Mouse (Mus musculus) lung, postnatal 36 days (tissue): ENCODE measurements around the gene Cog5.

Source experiments
- DNase-seq: peaks from one replicate; pipeline ENCODE4 v3.0.0; 2022; ENCODE audit warnings: mixed read lengths

Gene Cog5

DNA sequence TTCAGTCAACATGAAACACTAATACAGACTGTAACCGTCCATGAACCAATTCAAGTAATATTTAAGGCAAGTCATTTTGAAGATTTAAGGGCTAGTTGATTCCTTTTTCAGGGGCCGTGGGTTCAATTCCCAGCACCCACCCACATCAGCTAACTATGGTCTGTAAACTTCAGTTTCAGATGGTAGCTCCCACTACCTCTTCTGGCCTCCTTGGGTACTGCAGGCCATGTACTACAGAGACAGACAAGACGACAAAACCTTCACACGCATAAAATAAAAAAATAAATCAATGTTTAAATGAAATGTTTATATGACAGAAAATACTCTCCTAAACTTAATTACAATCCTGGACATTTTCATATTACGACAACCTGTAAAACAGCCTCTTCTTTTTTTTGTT, 292.8 kb downstream of the Cog5 start:
- DNase-seq: peak; percentile 59

DNA sequence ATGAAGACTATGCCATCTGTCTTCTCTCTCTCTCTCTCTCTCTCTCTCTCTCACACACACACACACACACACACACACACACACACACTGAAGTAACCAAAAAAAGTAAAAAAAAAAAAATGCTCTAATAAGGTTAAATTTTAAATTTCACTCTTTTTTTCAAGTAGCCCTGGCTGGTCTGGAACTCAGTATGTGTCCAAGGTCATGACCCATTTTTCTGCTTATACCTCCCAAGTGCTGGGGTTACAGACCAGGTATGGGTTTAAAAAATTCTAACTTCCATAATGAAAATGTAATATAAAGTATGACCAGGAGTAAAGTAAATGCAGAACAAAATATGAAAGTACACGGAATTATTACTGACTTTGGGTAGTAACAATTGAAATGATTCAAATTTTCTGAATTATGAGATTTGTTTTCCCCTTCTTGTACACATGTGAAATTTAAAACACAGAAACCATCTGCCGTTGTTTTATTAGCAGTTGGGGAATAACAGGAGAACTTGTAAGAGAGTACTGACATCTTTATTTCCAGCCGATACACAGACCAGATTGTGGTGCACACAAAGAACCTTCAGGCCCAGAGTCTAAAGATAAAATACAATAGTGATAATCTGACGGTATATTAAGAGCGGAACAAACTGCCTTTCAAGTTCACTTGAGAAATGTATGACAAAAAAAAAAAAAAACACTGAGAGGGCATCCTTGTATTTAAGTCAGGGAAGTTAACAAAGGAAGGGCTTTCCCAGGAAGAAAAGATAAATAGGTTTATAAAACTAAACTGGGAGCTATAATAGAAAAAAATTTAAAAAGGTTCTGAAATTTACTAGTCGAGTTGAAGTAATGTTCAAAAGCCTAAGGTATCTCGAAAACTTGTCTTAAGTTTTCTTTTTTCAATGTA, 293.7 kb downstream of the Cog5 start:
- no peak for DNase-seq

DNA sequence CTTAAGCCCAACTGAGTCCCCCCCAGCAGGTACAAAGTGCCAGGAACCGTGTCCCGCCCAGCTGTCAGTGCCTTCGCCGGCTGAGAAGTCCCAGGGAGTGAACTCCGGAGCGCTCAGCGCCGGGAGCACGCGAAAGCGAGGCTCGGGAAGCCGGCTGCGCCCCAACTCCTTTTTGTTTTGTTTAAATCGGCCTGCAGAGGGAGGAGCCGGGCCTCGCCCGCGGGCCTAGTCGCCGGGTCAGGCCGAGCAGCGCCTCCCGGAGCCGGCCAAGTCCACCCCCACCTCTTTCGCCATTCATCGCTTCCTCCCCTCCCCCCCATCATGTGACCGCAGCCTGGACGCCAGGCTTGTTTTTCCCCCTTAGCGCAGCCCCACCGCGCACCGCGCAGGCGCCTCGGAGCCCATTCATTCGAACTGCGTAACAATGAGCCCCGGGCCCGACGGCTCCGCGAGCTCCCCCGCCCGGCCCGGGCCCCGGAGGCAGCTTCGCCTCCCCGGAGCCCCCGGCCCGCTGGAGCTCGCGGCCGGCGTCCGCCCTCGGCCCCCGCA, 294.6 kb downstream of the Cog5 start:
- peak; percentile 97 for DNase-seq

DNA sequence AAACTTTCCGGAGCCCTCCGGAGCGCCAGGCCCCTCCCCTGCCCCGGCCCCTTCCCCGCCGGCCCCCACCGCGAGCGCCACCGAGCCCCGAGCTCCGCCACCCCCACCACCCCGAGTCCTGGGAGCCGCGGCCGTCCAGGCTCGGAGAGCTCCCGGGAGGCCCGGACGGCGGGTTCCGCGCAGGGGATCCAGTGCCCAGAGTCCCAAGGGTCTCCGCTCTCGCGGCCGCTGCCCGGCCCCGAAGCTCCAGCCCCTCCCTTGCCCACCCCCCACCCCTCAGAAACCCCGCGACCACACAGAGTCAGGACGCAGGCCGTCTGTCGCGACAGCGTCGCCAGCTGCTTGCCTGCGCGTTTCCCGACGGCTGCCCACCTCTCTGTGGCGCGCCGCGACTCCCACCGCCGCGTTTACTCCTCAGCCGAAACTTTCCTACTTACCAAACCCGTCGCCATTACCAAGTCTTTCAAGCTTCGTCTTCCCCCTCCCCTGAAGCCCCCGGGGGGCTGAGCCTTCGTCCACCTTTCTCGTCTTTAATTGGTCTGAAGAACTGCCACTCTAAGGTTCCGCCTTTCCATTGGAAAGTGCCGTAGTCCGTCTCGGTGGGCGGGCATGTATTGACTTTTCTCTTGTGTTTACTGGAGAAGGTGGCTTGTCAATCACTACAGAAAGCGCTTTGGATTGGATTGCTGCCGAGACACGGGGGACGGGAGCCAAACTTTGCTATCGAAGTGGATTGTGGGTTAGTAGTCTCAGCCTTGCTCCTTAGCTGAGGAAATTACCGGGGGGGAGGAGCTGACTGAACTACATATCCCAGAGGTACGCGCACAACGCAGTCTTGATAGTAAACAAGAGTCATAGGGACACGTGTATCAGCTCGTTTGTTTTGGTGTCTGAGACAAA, 295.3 kb downstream of the Cog5 start, which contains the start of gene Hbp1:
Gene Hbp1 (minus strand): TSS at position 777 of the 900 bp plus-strand sequence.
- peak; percentile 100 for DNase-seq

DNA sequence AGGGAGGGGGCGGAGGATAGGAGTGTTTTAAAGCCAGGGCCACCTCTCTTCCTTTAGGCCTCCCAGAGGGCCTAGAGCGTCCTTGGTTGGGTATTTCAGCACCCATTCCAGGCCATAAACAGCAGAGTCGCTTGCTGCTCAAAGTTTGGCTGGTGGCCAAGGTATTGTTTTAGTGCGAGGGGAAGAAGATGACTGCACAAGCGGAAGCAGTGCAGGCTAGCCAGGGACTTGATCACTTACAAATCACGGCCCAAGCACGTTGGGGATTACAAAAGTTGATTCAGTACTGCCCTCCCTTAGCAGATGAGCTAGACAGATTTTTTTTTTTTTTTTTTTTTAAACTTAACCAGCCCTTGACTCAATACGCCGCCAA, 296.0 kb downstream of the Cog5 start:
- DNase-seq: no peak

DNA sequence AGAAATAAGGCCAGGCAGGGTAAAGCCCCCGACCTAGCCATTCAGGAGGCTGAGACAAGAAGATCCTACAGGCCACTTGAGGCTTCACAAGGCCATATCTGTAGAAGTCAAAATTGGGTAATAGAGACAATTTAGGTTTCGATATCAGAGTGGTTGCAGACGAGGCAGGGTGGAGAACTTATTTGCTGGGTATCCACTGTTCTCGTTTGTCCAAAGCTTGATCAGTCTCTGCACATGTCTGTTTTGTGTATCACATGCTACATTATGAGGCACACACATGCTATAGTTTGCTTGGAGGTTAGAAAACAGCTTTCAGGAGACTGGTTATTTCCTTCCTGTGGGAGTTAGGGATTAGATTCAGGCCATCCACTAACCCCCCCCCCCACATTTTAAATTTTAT, 301.2 kb downstream of the Cog5 start:
- no peak for DNase-seq

DNA sequence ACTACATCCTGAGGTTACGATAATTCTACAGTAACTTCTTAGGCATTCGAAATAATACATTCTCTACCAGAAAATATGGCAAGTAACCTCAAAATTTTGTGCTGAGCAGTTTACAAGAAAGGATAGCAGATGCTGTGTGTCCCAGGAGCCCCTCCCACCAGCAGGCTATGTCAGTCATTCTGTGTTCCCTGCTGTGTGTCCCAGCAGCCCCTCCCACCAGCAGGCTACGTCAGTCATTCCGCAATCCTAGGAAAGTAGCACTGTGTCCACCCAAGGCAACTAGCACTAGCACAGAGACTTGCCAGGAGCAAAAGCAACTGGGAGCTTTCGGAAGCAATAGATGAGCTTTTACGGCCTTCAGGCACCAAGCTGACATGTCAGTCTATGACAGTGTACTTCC, 309.4 kb downstream of the Cog5 start:
- no peak for DNase-seq

DNA sequence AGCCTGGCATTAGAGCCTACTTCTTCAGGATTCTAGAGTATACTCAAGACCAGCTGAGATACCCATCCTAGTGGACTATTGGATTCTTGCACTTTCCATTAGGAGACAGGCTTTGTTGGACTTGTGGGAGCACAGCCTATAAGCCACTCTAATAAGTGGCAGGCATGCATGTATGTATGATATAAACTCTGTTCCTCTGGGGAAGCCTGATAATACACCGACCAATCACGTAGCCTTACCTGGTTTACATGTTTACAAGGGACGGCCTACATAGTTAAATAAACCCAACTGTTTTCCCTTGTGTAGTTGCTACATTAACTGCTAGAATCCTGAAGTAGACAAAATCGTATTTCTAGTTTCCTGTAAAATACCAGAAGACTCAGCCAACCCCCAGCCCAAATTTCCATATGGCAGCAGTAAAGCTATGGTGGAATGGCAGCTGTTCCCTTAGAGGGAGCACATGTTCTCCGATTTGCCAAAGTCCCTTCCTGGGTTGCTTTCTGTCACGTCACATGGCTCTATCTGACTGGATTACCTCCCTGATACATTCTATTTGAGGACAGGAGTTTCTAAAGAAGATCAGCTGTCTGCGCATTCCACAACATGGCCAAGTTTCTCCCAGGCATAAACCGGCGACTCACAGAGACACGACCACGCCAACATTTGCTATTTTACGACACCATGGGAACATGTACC, 311.0 kb downstream of the Cog5 start:
- no peak for DNase-seq

DNA sequence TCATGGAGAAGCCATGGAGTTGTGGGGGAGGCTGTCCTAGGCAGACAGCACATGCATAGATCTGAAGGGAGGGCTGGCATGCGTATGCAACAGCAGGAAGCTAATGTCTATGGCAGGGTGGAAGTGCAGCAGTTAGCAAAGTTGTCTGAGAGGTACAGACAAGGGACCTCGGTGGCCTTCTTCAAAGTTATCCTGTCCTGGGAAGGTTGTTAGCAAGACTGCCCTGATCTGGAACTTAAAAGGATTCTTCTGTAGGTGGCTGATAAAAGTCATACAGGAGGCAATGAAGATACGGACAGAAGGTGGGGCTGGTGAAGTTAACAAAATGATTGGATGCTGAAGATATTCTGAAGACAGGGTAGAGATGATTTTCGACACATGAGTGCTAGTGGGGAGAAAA, 311.7 kb downstream of the Cog5 start:
- no peak for DNase-seq

DNA sequence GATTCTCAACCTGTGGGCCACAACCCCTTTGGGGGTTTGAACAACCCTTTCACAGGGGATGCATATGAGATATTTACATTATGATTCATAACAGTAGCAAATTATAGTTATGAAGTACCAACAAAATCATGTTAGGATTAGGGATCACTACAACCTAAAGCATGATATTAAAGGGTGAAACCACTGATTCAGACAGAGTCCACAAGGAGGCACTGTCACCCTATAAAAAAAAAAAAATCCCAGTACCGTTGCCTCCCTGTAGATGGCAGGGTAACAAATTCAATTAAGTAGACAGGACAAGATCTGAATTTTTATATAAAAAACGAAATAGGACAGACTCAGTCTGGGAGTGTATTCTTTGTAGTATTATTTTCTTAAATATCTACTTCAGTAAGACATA, 312.9 kb downstream of the Cog5 start:
- DNase-seq: peak; percentile 62

DNA sequence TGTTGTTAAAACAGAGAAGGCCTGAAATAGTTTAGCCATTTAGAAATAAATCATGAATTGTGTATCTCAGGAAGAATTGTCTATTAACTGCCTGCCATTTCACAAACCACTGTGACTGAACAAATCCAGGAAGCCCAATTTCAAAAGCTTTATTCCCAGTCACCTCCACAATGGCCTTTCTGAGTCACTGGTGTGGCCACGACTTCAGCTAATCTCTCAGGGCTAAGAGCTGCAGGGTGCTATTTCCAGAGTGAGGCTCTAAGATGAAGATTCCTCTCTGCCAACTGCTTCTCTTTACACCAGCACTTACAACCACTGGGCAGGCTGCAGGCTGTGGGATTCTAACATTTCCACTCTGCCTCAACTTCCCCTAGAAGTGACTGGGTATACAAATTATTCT, 314.4 kb downstream of the Cog5 start:
- DNase-seq: no peak

DNA sequence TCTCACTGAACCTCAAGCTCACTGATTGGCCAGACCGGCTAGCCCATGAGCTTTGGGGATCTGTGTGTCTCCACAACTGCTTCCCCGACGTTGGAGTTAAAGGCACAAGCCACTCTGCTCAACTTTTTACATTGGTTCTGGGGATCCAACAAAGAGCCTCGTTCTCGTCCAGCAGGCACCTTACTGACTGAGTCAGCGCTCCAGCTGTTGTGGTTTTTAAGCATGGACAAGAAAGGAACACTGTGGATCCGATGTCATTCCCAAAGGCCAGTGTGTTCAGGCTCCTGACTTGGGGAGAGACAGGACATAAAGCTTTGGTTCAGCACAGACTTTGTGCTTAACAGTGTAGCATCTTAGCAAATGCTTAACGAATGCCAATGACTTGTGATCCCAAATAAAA, 316.9 kb downstream of the Cog5 start:
- DNase-seq: no peak

DNA sequence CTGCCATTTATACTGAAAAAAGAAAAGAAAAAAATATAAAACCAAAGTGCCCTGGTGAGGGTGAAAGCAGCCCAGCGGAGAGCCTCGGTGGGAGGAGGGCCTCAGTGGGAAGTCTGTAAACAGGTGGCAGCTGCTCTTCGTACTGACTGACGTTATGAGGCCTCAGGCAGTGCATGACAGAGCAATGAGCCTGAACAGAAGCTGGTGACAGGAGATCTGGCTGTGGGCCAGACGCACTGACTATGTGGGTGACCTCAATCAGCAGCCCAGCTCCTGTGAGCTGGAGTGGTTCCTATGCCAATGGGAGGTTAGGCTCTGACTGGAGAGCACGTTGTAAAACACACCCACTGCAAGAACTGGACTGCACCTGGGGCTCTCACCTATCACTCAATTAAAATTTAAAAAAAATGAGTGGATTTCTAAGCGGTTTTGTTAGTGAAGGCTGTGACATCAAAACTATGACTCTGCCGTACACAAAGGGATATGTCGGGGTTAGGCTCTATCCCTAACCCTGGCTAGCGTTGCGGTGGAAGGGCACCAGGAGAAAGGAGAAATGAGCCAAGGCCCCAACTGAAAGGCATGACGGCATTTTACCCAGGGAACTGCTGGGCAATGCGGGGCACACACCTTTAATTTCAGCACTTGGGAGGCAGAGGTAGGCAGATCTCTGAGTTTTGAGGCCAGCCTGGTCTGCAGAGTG, 319.0 kb downstream of the Cog5 start:
- peak; percentile 61 for DNase-seq

DNA sequence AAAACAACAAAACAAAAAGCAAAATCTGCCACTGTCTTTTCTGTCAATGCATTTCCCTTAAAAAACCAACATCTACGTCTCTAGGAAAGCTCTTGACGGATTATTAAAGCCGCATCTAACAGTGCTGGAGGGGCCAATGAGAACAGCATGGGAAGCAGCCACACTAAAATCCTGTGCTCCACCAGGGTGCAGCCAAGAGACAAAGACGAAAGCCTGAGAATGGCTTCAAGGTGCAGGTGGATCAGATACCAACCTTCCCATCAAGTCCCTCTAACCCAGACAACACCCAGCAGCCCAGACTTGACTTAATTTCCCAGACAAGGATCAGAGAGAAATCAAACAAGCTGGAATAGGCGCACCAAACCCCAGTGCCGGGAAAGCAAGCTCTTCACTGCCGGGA, 321.9 kb downstream of the Cog5 start:
- peak; percentile 46 for DNase-seq

DNA sequence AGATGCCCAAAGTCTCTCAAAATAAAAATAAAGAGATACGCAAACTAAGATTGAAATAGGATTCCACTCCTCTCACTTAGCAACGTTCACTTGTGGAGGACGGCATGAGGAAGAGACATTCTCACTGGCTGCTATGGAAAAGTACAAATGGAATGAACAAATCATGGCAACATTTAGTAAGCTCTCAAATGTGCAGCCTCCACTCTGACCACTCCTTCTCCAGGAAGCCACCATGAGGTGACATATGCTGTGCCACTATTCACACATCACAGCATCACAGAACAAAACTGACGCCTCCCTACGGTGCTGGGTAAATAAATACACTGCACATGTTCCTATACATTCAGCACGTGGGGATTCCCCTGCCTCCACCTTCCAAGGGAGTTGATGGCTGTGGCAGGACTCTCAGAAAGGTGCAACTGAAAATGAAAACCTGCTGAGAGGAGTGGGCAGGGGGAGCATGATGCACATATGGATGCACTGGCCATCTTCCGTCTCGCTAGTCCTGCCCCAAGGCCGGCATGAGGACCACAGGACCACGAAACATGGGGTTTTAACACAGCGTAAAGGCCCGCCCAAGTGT, 323.0 kb downstream of the Cog5 start:
- DNase-seq: no peak

DNA sequence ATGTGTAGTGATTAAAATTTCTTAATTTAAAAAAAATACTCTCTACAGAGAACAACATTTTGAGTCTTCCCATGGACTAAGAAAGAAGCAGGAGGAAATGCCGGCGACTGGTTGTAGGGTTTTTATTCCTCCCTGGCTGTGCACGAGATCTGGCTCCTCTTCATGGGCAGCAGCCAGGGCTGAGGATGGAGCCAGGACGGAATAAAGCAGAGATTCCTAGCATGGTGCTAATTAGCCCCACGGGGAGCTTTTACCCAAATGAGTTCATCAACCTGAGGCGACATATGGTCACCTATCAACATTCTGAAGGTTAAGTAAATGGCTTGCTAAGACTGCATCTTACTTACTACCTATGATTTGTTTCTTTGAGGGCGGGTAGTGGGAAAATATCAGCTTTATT, 328.6 kb downstream of the Cog5 start:
- DNase-seq: no peak

DNA sequence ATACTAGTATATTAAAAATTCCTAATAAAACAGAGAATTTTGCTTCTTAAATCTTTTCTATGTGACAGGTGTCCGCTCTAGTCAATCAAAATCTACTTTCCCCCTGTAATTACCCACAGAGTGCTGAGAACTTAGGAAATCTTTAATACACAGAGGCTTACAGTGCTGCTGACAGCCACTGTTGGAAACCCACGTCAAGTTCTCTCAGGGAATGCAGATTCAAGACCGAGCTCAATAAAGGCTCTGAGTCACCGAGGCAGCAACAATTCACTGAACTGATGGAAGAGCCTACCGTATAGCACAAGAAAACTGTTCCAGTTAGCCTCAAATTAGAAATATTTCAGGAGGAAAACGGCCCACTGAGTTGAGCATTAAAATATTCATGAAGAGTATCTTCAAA, 329.1 kb downstream of the Cog5 start:
- no peak for DNase-seq

DNA sequence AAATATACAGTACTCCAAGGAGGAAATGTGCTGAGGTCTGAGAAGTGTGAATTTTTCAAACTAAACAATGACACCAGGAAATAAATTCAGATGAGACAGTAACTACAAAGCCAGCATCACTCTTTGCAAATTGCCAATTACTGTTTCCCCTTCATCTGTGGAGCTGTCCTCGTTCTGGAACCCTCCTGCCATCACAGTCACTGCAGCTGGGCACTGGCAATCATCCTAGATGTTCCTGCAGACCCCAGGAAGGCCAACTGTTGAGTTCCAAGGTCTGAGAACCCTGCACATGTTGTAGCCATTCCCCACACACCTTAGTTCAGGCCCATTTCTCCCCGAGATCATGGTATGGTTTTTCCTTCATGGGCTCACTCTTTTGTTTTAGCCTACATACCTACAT, 329.5 kb downstream of the Cog5 start:
- DNase-seq: no peak

DNA sequence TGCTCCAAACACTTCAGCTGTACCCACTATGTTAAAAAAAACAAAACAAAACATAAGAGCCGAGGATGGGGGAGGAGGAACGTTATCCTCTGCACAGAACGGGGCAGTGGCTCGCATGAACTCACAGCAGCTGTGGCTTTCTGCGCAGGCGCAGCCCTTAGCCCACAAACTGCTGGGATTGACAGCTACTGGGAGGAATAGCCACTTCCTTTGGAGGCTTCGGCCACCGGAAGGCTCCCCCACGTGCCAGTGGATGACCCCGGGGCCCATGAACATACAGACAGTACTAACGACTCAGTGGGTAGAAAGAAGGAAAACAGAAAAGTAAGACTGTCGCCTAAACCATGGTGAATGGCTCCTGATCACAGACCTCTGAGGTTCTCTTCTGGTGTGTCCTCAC, 330.0 kb downstream of the Cog5 start:
- DNase-seq: no peak

DNA sequence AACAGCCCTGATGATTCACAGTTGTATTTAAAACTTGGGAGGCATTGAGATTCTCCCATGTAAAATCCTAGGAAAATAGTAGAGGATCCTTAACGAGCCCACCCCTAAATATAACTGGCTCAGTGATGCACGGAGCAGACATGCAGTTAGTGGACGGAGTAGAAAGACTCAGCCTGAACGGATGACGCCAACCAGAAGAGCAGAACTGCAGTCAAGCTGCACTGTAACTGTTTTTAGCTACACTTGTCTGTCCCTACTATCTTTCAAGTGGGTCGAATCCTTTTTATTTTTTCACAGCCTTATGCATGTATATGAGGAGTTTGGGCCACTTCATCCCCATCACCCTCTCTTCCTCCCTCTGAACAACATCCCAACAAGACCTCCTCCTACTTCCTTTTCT, 331.1 kb downstream of the Cog5 start:
- DNase-seq: no peak

DNA sequence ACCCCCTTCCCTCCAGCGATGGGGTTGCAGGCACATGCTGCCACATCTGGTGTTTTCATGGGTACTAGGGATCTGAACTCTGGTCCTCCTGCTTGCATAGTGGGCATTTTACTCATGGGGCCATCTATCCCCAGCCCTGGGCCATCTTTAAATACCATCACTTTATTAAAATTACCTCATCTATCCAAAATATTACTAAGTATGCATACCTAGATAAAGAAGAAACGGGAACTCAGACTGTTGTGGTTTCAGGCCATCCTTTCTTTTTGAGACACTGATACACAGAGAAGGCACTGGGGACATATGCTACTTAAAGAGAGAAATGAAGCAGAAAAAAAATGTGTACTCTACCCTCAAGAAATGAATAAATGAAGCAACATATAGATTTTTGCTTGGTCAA, 331.8 kb downstream of the Cog5 start:
- no peak for DNase-seq
